Mouse (Mus musculus) spleen, adult 2 months (tissue): ENCODE measurements around the gene BC055324.
A peak's percentile ranks its signal among the peaks of the same experiment; 100 is the strongest.

Experiments used
- CTCF ChIP-seq: fragments of 200-500 bp; IDR thresholded peaks from 2 replicates; pipeline ENCODE4 v1.5.1; 2011; ENCODE audit warnings: mild to moderate bottlenecking, inconsistent platforms; ENCODE audit not compliant: insufficient read depth, insufficient read length, insufficient replicate concordance; ENCODE audit errors: extremely low read depth
- POLR2A ChIP-seq: fragments of 200-500 bp; IDR thresholded peaks from 2 replicates; pipeline ENCODE4 v1.6.1; 2011; ENCODE audit warnings: low read depth, low read length, inconsistent platforms

- TF ChIP-seq CTCF (peak; percentile 27; the same call in 1 of the 2 replicates), POLR2A (no peak)
These were observed 14.6 kb upstream of the BC055324 start for GRCm38 (mm10) chr1:164009235-164009634.
